Mouse (Mus musculus) heart, embryonic 15.5 days (tissue): ENCODE measurements at regions not wholly inside any gene's neighbourhood (a gene's known extent, or its start where the extent isn't known, plus 50 kb on each side); places are given as distances from the start of the nearest gene placed in this dataset.

Experiments used
- ATAC-seq: fragments of 200-750 bp; cut with Nextera tagmentation; replicated peaks from 2 replicates; pipeline ENCODE4 v1.8.0; 2017; ENCODE audit warnings: low read depth, moderate TSS enrichment; ENCODE audit not compliant: insufficient number of reproducible peaks, insufficient read depth, low FRiP score
- H3K27ac ChIP-seq: fragments of 300-500 bp; sonication (generic); 2 replicates; pipeline ENCODE4 v1.5.1; 2015; ENCODE audit warnings: mild to moderate bottlenecking, inconsistent platforms
- H3K27me3 ChIP-seq: fragments of 300-500 bp; sonication (generic); 2 replicates; pipeline ENCODE4 v1.6.1; 2015; ENCODE audit warnings: inconsistent platforms
- H3K36me3 ChIP-seq: fragments of 300-500 bp; sonication (generic); 2 replicates; pipeline ENCODE4 v1.6.1; 2015; ENCODE audit warnings: mild to moderate bottlenecking, inconsistent platforms
- H3K4me1 ChIP-seq: fragments of 300-500 bp; sonication (generic); replicated peaks from 2 replicates; pipeline ENCODE4 v1.6.1; 2015; ENCODE audit warnings: inconsistent platforms
- H3K4me2 ChIP-seq: fragments of 300-500 bp; sonication (generic); 2 replicates; pipeline ENCODE4 v1.6.1; 2015; ENCODE audit warnings: inconsistent platforms, mild to moderate bottlenecking, moderate library complexity
- H3K4me3 ChIP-seq: fragments of 300-500 bp; sonication (generic); 2 replicates; pipeline ENCODE4 v1.5.1; 2015; ENCODE audit warnings: mild to moderate bottlenecking, inconsistent platforms
- H3K9ac ChIP-seq: fragments of 300-500 bp; sonication (generic); 2 replicates; pipeline ENCODE4 v1.6.1; 2015; ENCODE audit warnings: mild to moderate bottlenecking, inconsistent platforms
- H3K9me3 ChIP-seq: fragments of 300-500 bp; sonication (generic); replicated peaks from 2 replicates; pipeline ENCODE4 v1.6.1; 2016; ENCODE audit warnings: inconsistent platforms
- WGBS: fragments of 180-500 bp; shearing (Covaris S2); methylation state at CpG from one replicate; pipeline ENCODE4 v1.1.7; 2015; ENCODE audit warnings: mixed read lengths; 5-methylcytosine and 5-hydroxymethylcytosine counted together

GRCm38 (mm10) chr12:29257735-29258547 is 270.2 kb upstream of the Myt1l start:
- no peaks in the 10 kb centered on the region for H3K36me3 ChIP-seq
- peak overlapping the region; percentile 65 for H3K27ac ChIP-seq
- no peak overlapping the region for H3K4me3 ChIP-seq
- peaks cover 16% of the 10 kb centered on the region for H3K4me1 ChIP-seq
- peak; percentile 27; the same call in 1 of the 2 replicates for ATAC-seq
- peak overlapping the region; percentile 38 for H3K4me2 ChIP-seq
- H3K9me3 ChIP-seq: no peaks in the 10 kb centered on the region
- H3K27me3 ChIP-seq: no peaks in the 10 kb centered on the region
- H3K9ac ChIP-seq: no peak overlapping the region
- 27% methylated on average over 16 of the region's 16 CpGs for WGBS

GRCm38 (mm10) chr12:29258548-29258874 is 269.7 kb upstream of the Myt1l start:
- peak; percentile 43; the same call in 1 of the 2 replicates for ATAC-seq
- H3K4me2 ChIP-seq: peak overlapping the region; percentile 38
- no peaks in the 10 kb centered on the region for H3K9me3 ChIP-seq
- no peak overlapping the region for H3K9ac ChIP-seq
- H3K36me3 ChIP-seq: no peaks in the 10 kb centered on the region
- peak overlapping the region; percentile 65 for H3K27ac ChIP-seq
- H3K27me3 ChIP-seq: no peaks in the 10 kb centered on the region
- peaks cover 16% of the 10 kb centered on the region for H3K4me1 ChIP-seq
- H3K4me3 ChIP-seq: no peak overlapping the region

GRCm38 (mm10) chr12:29258966-29259365 is 269.2 kb upstream of the Myt1l start:
- Histone ChIP-seq H3K4me1 (peaks cover 16% of the 10 kb centered on the region), H3K36me3 (no peaks in the 10 kb centered on the region), H3K27me3 (no peaks in the 10 kb centered on the region), H3K9me3 (no peaks in the 10 kb centered on the region), H3K4me2 (no peak overlapping the region), H3K27ac (peak overlapping the region; percentile 65), H3K9ac (no peak overlapping the region), H3K4me3 (no peak overlapping the region)
- 60% methylated on average over 7 of the region's 7 CpGs for WGBS
- ATAC-seq: no peak

- no peak for ATAC-seq
- no peak overlapping the region for H3K9ac ChIP-seq
- H3K36me3 ChIP-seq: no peaks in the 10 kb centered on the region
- H3K27ac ChIP-seq: no peak overlapping the region
- no peaks in the 10 kb centered on the region for H3K4me1 ChIP-seq
- no peaks in the 10 kb centered on the region for H3K9me3 ChIP-seq
- no peaks in the 10 kb centered on the region for H3K27me3 ChIP-seq
- H3K4me3 ChIP-seq: no peak overlapping the region
- no peak overlapping the region for H3K4me2 ChIP-seq
- 97% methylated on average over 4 of the region's 4 CpGs for WGBS
Measured at GRCm38 (mm10) chr12:29274166-29274565, 254.0 kb upstream of the Myt1l start.

- H3K4me3 ChIP-seq: no peak overlapping the region
- H3K9me3 ChIP-seq: no peaks in the 10 kb centered on the region
- H3K4me2 ChIP-seq: no peak overlapping the region
- no peak overlapping the region for H3K27ac ChIP-seq
- no peaks in the 10 kb centered on the region for H3K36me3 ChIP-seq
- no peaks in the 10 kb centered on the region for H3K27me3 ChIP-seq
- H3K4me1 ChIP-seq: peaks cover 12% of the 10 kb centered on the region
- 0 out of 2 replicates have a peak, but pooled peaks have one; percentile 47 for ATAC-seq
- whole genome bisulfite sequencing: 40% methylated on average over 4 of the region's 4 CpGs
- no peak overlapping the region for H3K9ac ChIP-seq
Measured at GRCm38 (mm10) chr12:29275676-29276075, 252.5 kb upstream of the Myt1l start.

- H3K9me3 ChIP-seq: no peaks in the 10 kb centered on the region
- H3K4me1 ChIP-seq: peaks cover 19% of the 10 kb centered on the region
- H3K36me3 ChIP-seq: no peaks in the 10 kb centered on the region
- no peak overlapping the region for H3K4me3 ChIP-seq
- H3K4me2 ChIP-seq: peak overlapping the region; percentile 46
- no peak; the same call in 1 of the 2 replicates for ATAC-seq
- no peaks in the 10 kb centered on the region for H3K27me3 ChIP-seq
- H3K9ac ChIP-seq: no peak overlapping the region
- WGBS: 7% methylated on average over 13 of the region's 13 CpGs
- no peak overlapping the region for H3K27ac ChIP-seq
Measured at GRCm38 (mm10) chr12:29279631-29280080, 248.5 kb upstream of the Myt1l start.

GRCm38 (mm10) chr12:29280081-29280788 is 247.9 kb upstream of the Myt1l start:
- no peak overlapping the region for H3K4me3 ChIP-seq
- H3K36me3 ChIP-seq: no peaks in the 10 kb centered on the region
- WGBS: 10% methylated on average over 9 of the region's 9 CpGs
- peak; percentile 33 for ATAC-seq
- H3K27me3 ChIP-seq: no peaks in the 10 kb centered on the region
- H3K4me1 ChIP-seq: peaks cover 19% of the 10 kb centered on the region
- H3K27ac ChIP-seq: no peak overlapping the region
- no peak overlapping the region for H3K9ac ChIP-seq
- peak overlapping the region; percentile 46 for H3K4me2 ChIP-seq
- H3K9me3 ChIP-seq: no peaks in the 10 kb centered on the region

- Histone ChIP-seq H3K4me3 (no peak overlapping the region), H3K4me2 (peak overlapping the region; percentile 5), H3K4me1 (peaks cover 19% of the 10 kb centered on the region), H3K9ac (no peak overlapping the region), H3K9me3 (no peaks in the 10 kb centered on the region), H3K27ac (no peak overlapping the region), H3K36me3 (no peaks in the 10 kb centered on the region), H3K27me3 (no peaks in the 10 kb centered on the region)
- WGBS: 38% methylated on average over 17 of the region's 17 CpGs
- peak; percentile 24; the same call in 1 of the 2 replicates for ATAC-seq
Measured at GRCm38 (mm10) chr12:29280861-29281630, 247.1 kb upstream of the Myt1l start.

GRCm38 (mm10) chr12:29288801-29289200 is 239.4 kb upstream of the Myt1l start:
- Histone ChIP-seq H3K4me3 (no peak overlapping the region), H3K36me3 (no peaks in the 10 kb centered on the region), H3K4me2 (no peak overlapping the region), H3K27ac (no peak overlapping the region), H3K27me3 (no peaks in the 10 kb centered on the region), H3K4me1 (peaks cover 5% of the 10 kb centered on the region; the same call in 1 of the 2 replicates), H3K9ac (no peak overlapping the region), H3K9me3 (no peaks in the 10 kb centered on the region)
- ATAC-seq: no peak
- WGBS: 50% methylated on average over 2 of the region's 2 CpGs

GRCm38 (mm10) chr12:29290591-29291351 is 237.4 kb upstream of the Myt1l start:
- peak overlapping the region; percentile 37 for H3K9ac ChIP-seq
- peak; percentile 99 for ATAC-seq
- H3K27ac ChIP-seq: peak overlapping the region; percentile 80
- no peaks in the 10 kb centered on the region for H3K36me3 ChIP-seq
- H3K9me3 ChIP-seq: no peaks in the 10 kb centered on the region
- no peaks in the 10 kb centered on the region for H3K27me3 ChIP-seq
- H3K4me1 ChIP-seq: peaks cover 5% of the 10 kb centered on the region; the same call in 1 of the 2 replicates
- WGBS: 11% methylated on average over 23 of the region's 23 CpGs
- peak overlapping the region; percentile 65 for H3K4me2 ChIP-seq
- peak overlapping the region; percentile 41 for H3K4me3 ChIP-seq
